Mouse (Mus musculus): ENCODE measurements at regions not wholly inside any gene's neighbourhood (a gene's known extent, or its start where the extent isn't known, plus 50 kb on each side); places are given as distances from the start of the nearest gene placed in this dataset.

GRCm38 (mm10) chrX:11722730-11723129 lies 395.1 kb downstream of the H2al1j start:
- no peaks in the 10 kb centered on the region for H3K9me3 ChIP-seq (replicated peaks; ENCODE audit: control insufficient read depth, low read length)
- no peak overlapping the region for H3K9ac ChIP-seq (ENCODE audit: low read depth, low read length)
- no peaks in the 10 kb centered on the region for H3K36me3 ChIP-seq (ENCODE audit: control insufficient read depth, insufficient read depth)
- WGBS (ENCODE audit: insufficient replicate concordance): 43% methylated on average over 4 of the region's 4 CpGs
- H3K27me3 ChIP-seq (ENCODE audit: control insufficient read depth, insufficient read depth, low read depth, low read length): no peaks in the 10 kb centered on the region
- H3K4me1 ChIP-seq (ENCODE audit: control insufficient read depth, low read depth, low read length): no peaks in the 10 kb centered on the region
- no peak overlapping the region for H3K4me2 ChIP-seq (ENCODE audit: low read depth, low read length)
- no peak overlapping the region for H3K27ac ChIP-seq (ENCODE audit: low read length)
- no peak for ATAC-seq (ENCODE audit: low read depth)
- no peak overlapping the region for H3K4me3 ChIP-seq (ENCODE audit: low read depth, low read length)

- H3K4me3 ChIP-seq (ENCODE audit: low read depth, low read length): no peak overlapping the region
- H3K4me2 ChIP-seq (ENCODE audit: low read depth, low read length): no peak overlapping the region
- 67% methylated on average over 8 of the region's 8 CpGs for WGBS (ENCODE audit: insufficient replicate concordance)
- no peaks in the 10 kb centered on the region for H3K36me3 ChIP-seq (ENCODE audit: control insufficient read depth, insufficient read depth)
- 0 out of 2 replicates have a peak, but pooled peaks have one; percentile 30 for ATAC-seq (ENCODE audit: low read depth)
- no peaks in the 10 kb centered on the region for H3K4me1 ChIP-seq (ENCODE audit: control insufficient read depth, low read depth, low read length)
- H3K9ac ChIP-seq (ENCODE audit: low read depth, low read length): no peak overlapping the region
- H3K27me3 ChIP-seq (ENCODE audit: control insufficient read depth, insufficient read depth, low read depth, low read length): no peaks in the 10 kb centered on the region
- H3K9me3 ChIP-seq (replicated peaks; ENCODE audit: control insufficient read depth, low read length): no peaks in the 10 kb centered on the region
- H3K27ac ChIP-seq (ENCODE audit: low read length): no peak overlapping the region
Measured at GRCm38 (mm10) chrX:11724718-11725117, 397.1 kb downstream of the H2al1j start.

- Histone ChIP-seq H3K4me2 (ENCODE audit: low read depth, low read length) (no peak overlapping the region), H3K27ac (ENCODE audit: low read length) (no peak overlapping the region), H3K36me3 (ENCODE audit: control insufficient read depth, insufficient read depth) (no peaks in the 10 kb centered on the region), H3K4me3 (ENCODE audit: low read depth, low read length) (no peak overlapping the region), H3K9ac (ENCODE audit: low read depth, low read length) (no peak overlapping the region), H3K27me3 (ENCODE audit: control insufficient read depth, insufficient read depth, low read depth, low read length) (no peaks in the 10 kb centered on the region), H3K9me3 (replicated peaks; ENCODE audit: control insufficient read depth, low read length) (no peaks in the 10 kb centered on the region), H3K4me1 (ENCODE audit: control insufficient read depth, low read depth, low read length) (no peaks in the 10 kb centered on the region)
- 37% methylated on average over 8 of the region's 8 CpGs for WGBS (ENCODE audit: insufficient replicate concordance)
- ATAC-seq (ENCODE audit: low read depth): no peak
Measured at GRCm38 (mm10) chrX:11726524-11727231, 399.1 kb downstream of the H2al1j start.

- no peak overlapping the region for H3K9ac ChIP-seq (ENCODE audit: low read depth, low read length)
- H3K27me3 ChIP-seq (ENCODE audit: control insufficient read depth, insufficient read depth, low read depth, low read length): no peaks in the 10 kb centered on the region
- no peak overlapping the region for H3K4me3 ChIP-seq (ENCODE audit: low read depth, low read length)
- H3K4me1 ChIP-seq (ENCODE audit: control insufficient read depth, low read depth, low read length): no peaks in the 10 kb centered on the region
- 69% methylated on average over 4 of the region's 4 CpGs for WGBS (ENCODE audit: insufficient replicate concordance)
- H3K4me2 ChIP-seq (ENCODE audit: low read depth, low read length): no peak overlapping the region
- no peaks in the 10 kb centered on the region for H3K9me3 ChIP-seq (replicated peaks; ENCODE audit: control insufficient read depth, low read length)
- H3K27ac ChIP-seq (ENCODE audit: low read length): no peak overlapping the region
- no peaks in the 10 kb centered on the region for H3K36me3 ChIP-seq (ENCODE audit: control insufficient read depth, insufficient read depth)
- no peak for ATAC-seq (ENCODE audit: low read depth)
Measured at GRCm38 (mm10) chrX:11728481-11728880, 400.9 kb downstream of the H2al1j start.

- 63% methylated on average over 6 of the region's 6 CpGs for WGBS (ENCODE audit: insufficient replicate concordance)
- no peak for ATAC-seq (ENCODE audit: low read depth)
Measured at GRCm38 (mm10) chrX:11729992-11730391, 402.4 kb downstream of the H2al1j start.

GRCm38 (mm10) chrX:11732371-11732770 lies 404.7 kb downstream of the H2al1j start:
- Histone ChIP-seq H3K4me1 (ENCODE audit: control insufficient read depth, low read depth, low read length) (no peaks in the 10 kb centered on the region), H3K9me3 (replicated peaks; ENCODE audit: control insufficient read depth, low read length) (no peaks in the 10 kb centered on the region), H3K9ac (ENCODE audit: low read depth, low read length) (no peak overlapping the region), H3K4me2 (ENCODE audit: low read depth, low read length) (no peak overlapping the region), H3K27ac (ENCODE audit: low read length) (no peak overlapping the region), H3K27me3 (ENCODE audit: control insufficient read depth, insufficient read depth, low read depth, low read length) (no peaks in the 10 kb centered on the region), H3K36me3 (ENCODE audit: control insufficient read depth, insufficient read depth) (no peaks in the 10 kb centered on the region), H3K4me3 (ENCODE audit: low read depth, low read length) (no peak overlapping the region)
- WGBS (ENCODE audit: insufficient replicate concordance): 67% methylated on average over 2 of the region's 2 CpGs
- ATAC-seq (ENCODE audit: low read depth): no peak

More at GRCm38 (mm10) chrX:11729992-11730391, 402.4 kb downstream of the H2al1j start:
- Histone ChIP-seq H3K4me1 (ENCODE audit: control insufficient read depth, low read depth, low read length) (no peaks in the 10 kb centered on the region), H3K9me3 (replicated peaks; ENCODE audit: control insufficient read depth, low read length) (no peaks in the 10 kb centered on the region), H3K4me2 (ENCODE audit: low read depth, low read length) (no peak overlapping the region), H3K27ac (ENCODE audit: low read length) (no peak overlapping the region), H3K9ac (ENCODE audit: low read depth, low read length) (no peak overlapping the region), H3K36me3 (ENCODE audit: control insufficient read depth, insufficient read depth) (no peaks in the 10 kb centered on the region), H3K4me3 (ENCODE audit: low read depth, low read length) (no peak overlapping the region), H3K27me3 (ENCODE audit: control insufficient read depth, insufficient read depth, low read depth, low read length) (no peaks in the 10 kb centered on the region)

- Histone ChIP-seq H3K36me3 (ENCODE audit: control insufficient read depth, insufficient read depth) (no peaks in the 10 kb centered on the region), H3K9ac (ENCODE audit: low read depth, low read length) (no peak overlapping the region), H3K4me1 (ENCODE audit: control insufficient read depth, low read depth, low read length) (no peaks in the 10 kb centered on the region), H3K4me3 (ENCODE audit: low read depth, low read length) (no peak overlapping the region), H3K4me2 (ENCODE audit: low read depth, low read length) (no peak overlapping the region), H3K27me3 (ENCODE audit: control insufficient read depth, insufficient read depth, low read depth, low read length) (no peaks in the 10 kb centered on the region; the same call in 1 of the 2 replicates), H3K9me3 (replicated peaks; ENCODE audit: control insufficient read depth, low read length) (no peaks in the 10 kb centered on the region), H3K27ac (ENCODE audit: low read length) (no peak overlapping the region)
- ATAC-seq (ENCODE audit: low read depth): peak; percentile 21; the same call in 1 of the 2 replicates
- WGBS (ENCODE audit: insufficient replicate concordance): 55% methylated on average over 26 of the region's 27 CpGs
Measured at GRCm38 (mm10) chrX:11734505-11735435, 407.1 kb downstream of the H2al1j start.

- Histone ChIP-seq H3K9me3 (replicated peaks; ENCODE audit: control insufficient read depth, low read length) (no peaks in the 10 kb centered on the region), H3K27me3 (ENCODE audit: control insufficient read depth, insufficient read depth, low read depth, low read length) (no peaks in the 10 kb centered on the region; the same call in 1 of the 2 replicates), H3K4me2 (ENCODE audit: low read depth, low read length) (no peak overlapping the region), H3K4me3 (ENCODE audit: low read depth, low read length) (no peak overlapping the region), H3K9ac (ENCODE audit: low read depth, low read length) (no peak overlapping the region), H3K4me1 (ENCODE audit: control insufficient read depth, low read depth, low read length) (no peaks in the 10 kb centered on the region), H3K27ac (ENCODE audit: low read length) (no peak overlapping the region), H3K36me3 (ENCODE audit: control insufficient read depth, insufficient read depth) (no peaks in the 10 kb centered on the region)
- 61% methylated on average over 17 of the region's 17 CpGs for WGBS (ENCODE audit: insufficient replicate concordance)
- ATAC-seq (ENCODE audit: low read depth): no peak
Measured at GRCm38 (mm10) chrX:11735516-11736170, 408.0 kb downstream of the H2al1j start.

Measured in liver, embryonic 16.5 days (tissue).